Mouse (Mus musculus): Measurements from ENCODE around the gene Gucd1. TPM values are rescaled to one million over a fixed set of nuclear protein-coding genes. Genes with fewer than 3 reads are reported as not detected.
"Not testable (repeated sequence)": the region's sequence is repeated elsewhere in the genome, so short reads cannot be mapped to it uniquely, and the experiment has no call there.

The Gucd1 gene
- total and polyA plus RNA-seq, 3 experiments: 16.8 to 19.0 (median 18.0) TPM

DNA sequence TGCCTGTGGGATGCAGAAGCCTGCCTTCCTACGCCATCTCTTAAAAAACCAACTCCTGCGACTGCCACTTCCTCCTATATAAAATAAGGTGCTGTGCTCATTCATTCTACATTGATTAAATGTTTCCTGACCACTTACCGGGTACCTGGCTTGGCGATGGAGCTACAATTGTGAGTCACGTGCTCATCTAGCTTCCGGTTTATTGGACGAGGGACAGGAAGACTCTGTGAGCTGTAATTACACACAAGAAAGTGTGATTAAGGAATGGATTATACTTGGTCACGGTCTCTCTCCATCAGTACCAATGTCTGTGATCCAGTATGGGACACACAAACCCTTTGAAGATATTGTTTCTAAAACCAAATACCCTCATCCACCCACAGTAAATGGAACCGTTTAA, 153.0 kb downstream of the Gucd1 start:
- peak; percentile 22 for DNase-seq (ENCODE audit: extremely low read depth)
- 0 out of 2 replicates have a peak, but pooled peaks cover 2% of the 10 kb centered on the region for H3K79me2 ChIP-seq (replicated peaks; ENCODE audit: control insufficient read depth, extremely low read depth, insufficient read depth, poor library complexity, severe bottlenecking)
- peak overlapping the region; percentile 43 to 91 (median 73) for H3K4me3 ChIP-seq (replicated peaks in 1 of 3; ENCODE audit: low read depth in 2 of 3, low read length in 2 of 3, poor library complexity in 1 of 3)
- H3K9me3 ChIP-seq (replicated peaks; ENCODE audit: low read length): peaks cover 2% of the 10 kb centered on the region
- peak overlapping the region; percentile 75 for H3K4me2 ChIP-seq (ENCODE audit: insufficient read depth, low read depth, poor library complexity, severe bottlenecking)
- peak; percentile 73 for TF ChIP-seq USF2 (conservative IDR thresholded peaks at IDR 0.05; ENCODE audit: low read depth, low read length)
- TF ChIP-seq POLR2A (IDR thresholded peaks at IDR 0.05; ENCODE audit: low read depth, low read length): no peak
- peak; percentile 48; the same call in 1 of the 2 replicates for TF ChIP-seq BHLHE40 (IDR thresholded peaks at IDR 0.05; ENCODE audit: low read depth, low read length)
- peak; percentile 78 for TF ChIP-seq USF1 (IDR thresholded peaks at IDR 0.05; ENCODE audit: low read depth, low read length)
- no peak for TF ChIP-seq ZMIZ1 (IDR thresholded peaks at IDR 0.05; ENCODE audit: low read depth, low read length)
- no peak; the same call in none of the 2 replicates for TF ChIP-seq MAX (IDR thresholded peaks at IDR 0.05; ENCODE audit: low read length)
- TF ChIP-seq CHD1 (IDR thresholded peaks at IDR 0.05; ENCODE audit: low read depth, low read length): no peak
- TF ChIP-seq KAT2A (IDR thresholded peaks at IDR 0.05; ENCODE audit: insufficient replicate concordance, low read length): no peak
- H3K27me3 ChIP-seq (replicated peaks): no peaks in the 10 kb centered on the region
- peaks cover 7 to 16% of the 10 kb centered on the region in 2 experiments; a peak in 3 of 4 replicates for H3K4me1 ChIP-seq (ENCODE audit: control insufficient read depth in 1 of 2, insufficient read depth in 2 of 2)
- peak overlapping the region; percentile 54 for H3K9ac ChIP-seq (ENCODE audit: insufficient read depth, low read depth)
- dilution Hi-C loops (cut with MboI; ENCODE audit: extremely low pct_ligation_motif_present, extremely low pct_unique_long_range_greater_than_20kb, low sequenced_read_pairs) (no loop called here), in situ Hi-C loops (cut with MboI; ENCODE audit: low pct_ligation_motif_present, low pct_unique_long_range_greater_than_20kb, low sequenced_read_pairs) (no loop called here)
- H3K36me3 ChIP-seq (replicated peaks in 1 of 2; ENCODE audit: control insufficient read depth in 1 of 2, insufficient read depth in 1 of 2, low read length in 1 of 2): no peaks in the 10 kb centered on the region
- no peak overlapping the region; the same call in 1 of the 2 replicates for H3K27ac ChIP-seq (ENCODE audit: insufficient read depth, low read depth)

DNA sequence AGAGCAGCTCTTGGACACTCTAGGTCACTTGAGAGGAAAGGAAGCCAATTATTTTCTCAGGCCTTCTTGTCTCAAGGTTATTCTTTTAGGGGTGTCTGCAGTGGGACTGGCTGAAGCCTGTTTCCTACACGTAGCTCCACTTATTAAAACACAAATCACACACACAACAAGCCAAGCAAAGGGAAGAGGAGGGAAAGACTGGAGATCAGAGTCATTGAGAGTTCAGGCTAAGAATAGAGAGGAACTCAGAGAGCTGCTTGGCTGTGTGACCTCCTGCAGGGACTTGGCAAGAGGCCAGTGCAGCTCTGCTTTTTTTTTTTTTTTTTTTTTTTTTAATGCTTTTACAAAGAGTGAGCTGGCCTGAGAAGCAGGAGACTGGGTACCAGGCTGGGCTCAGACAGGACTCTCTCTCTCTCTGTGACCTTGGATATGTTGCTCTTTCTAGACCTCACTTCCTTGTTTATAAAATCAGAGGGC, 153.5 kb downstream of the Gucd1 start:
- H3K9ac ChIP-seq (ENCODE audit: insufficient read depth, low read depth); dilution Hi-C loops (cut with MboI; ENCODE audit: extremely low pct_ligation_motif_present, extremely low pct_unique_long_range_greater_than_20kb, low sequenced_read_pairs); DNase-seq (ENCODE audit: extremely low read depth); in situ Hi-C loops (cut with MboI; ENCODE audit: low pct_ligation_motif_present, low pct_unique_long_range_greater_than_20kb, low sequenced_read_pairs); H3K4me3 ChIP-seq (replicated peaks in 1 of 3; ENCODE audit: low read depth in 2 of 3, low read length in 2 of 3, poor library complexity in 1 of 3); H3K27ac ChIP-seq (ENCODE audit: insufficient read depth, low read depth); H3K36me3 ChIP-seq (replicated peaks in 1 of 2; ENCODE audit: control insufficient read depth in 1 of 2, insufficient read depth in 1 of 2, low read length in 1 of 2); H3K9me3 ChIP-seq (replicated peaks; ENCODE audit: low read length); H3K79me2 ChIP-seq (replicated peaks; ENCODE audit: control insufficient read depth, extremely low read depth, insufficient read depth, poor library complexity, severe bottlenecking); H3K27me3 ChIP-seq (replicated peaks): not testable (repeated sequence)
- TF ChIP-seq ZNF384 (IDR thresholded peaks at IDR 0.05; ENCODE audit: low read depth, low read length): peak; percentile 74
- Histone ChIP-seq H3K4me2 (ENCODE audit: insufficient read depth, low read depth, poor library complexity, severe bottlenecking) (peak overlapping the region; percentile 75; the same call in 1 of the 2 replicates), H3K4me1 (ENCODE audit: control insufficient read depth in 1 of 2, insufficient read depth in 2 of 2) (peaks cover 7 to 16% of the 10 kb centered on the region in 2 experiments; a peak in 3 of 4 replicates)

DNA sequence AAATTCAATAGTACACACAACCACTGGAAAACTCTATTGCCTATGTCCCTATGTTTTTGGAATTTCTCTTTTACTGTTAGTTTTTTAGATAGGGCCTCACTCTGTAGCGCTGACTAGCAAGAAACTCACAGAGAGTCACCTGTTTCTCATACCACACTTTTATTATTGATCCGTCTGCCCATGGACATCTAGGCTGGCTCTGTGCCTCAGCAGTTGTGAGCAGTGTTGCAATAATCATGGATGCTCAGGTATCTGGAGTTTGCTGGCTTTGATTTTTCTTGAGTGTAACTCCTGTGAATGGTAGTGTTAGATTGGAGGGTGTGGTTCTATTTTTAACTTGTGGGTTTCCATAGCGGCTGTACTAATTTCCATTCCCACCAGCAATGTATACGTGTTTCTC, 162.4 kb downstream of the Gucd1 start:
- Histone ChIP-seq H3K79me2 (replicated peaks; ENCODE audit: control insufficient read depth, extremely low read depth, insufficient read depth, poor library complexity, severe bottlenecking) (no peaks in the 10 kb centered on the region), H3K36me3 (replicated peaks in 1 of 2; ENCODE audit: control insufficient read depth in 1 of 2, insufficient read depth in 1 of 2, low read length in 1 of 2) (no peaks in the 10 kb centered on the region), H3K4me2 (ENCODE audit: insufficient read depth, low read depth, poor library complexity, severe bottlenecking) (peak overlapping the region; percentile 11; the same call in 1 of the 2 replicates), H3K9ac (ENCODE audit: insufficient read depth, low read depth) (no peak overlapping the region), H3K9me3 (replicated peaks; ENCODE audit: low read length) (no peaks in the 10 kb centered on the region), H3K27me3 (replicated peaks) (no peaks in the 10 kb centered on the region), H3K4me1 (ENCODE audit: control insufficient read depth in 1 of 2, insufficient read depth in 2 of 2) (peaks cover 7 to 15% of the 10 kb centered on the region in 2 experiments; a peak in 3 of 4 replicates), H3K27ac (ENCODE audit: insufficient read depth, low read depth) (no peak overlapping the region), H3K4me3 (replicated peaks in 1 of 3; ENCODE audit: low read depth in 2 of 3, low read length in 2 of 3, poor library complexity in 1 of 3) (no peak overlapping the region)
- DNase-seq (ENCODE audit: extremely low read depth): no peak
- no peak for TF ChIP-seq SIN3A (IDR thresholded peaks at IDR 0.05; ENCODE audit: low read length)
- TF ChIP-seq NELFE (IDR thresholded peaks at IDR 0.05; ENCODE audit: low read depth, low read length): no peak
- no peak for TF ChIP-seq JUN (IDR thresholded peaks at IDR 0.05; ENCODE audit: insufficient read depth, low read depth, low read length)
- no peak for TF ChIP-seq POLR2AphosphoS2 (IDR thresholded peaks at IDR 0.05; ENCODE audit: low read depth, low read length)
- no peak for TF ChIP-seq CHD1 (IDR thresholded peaks at IDR 0.05; ENCODE audit: low read depth, low read length)
- in situ Hi-C loops (cut with MboI; ENCODE audit: low pct_ligation_motif_present, low pct_unique_long_range_greater_than_20kb, low sequenced_read_pairs): no loop called here
- dilution Hi-C loops (cut with MboI; ENCODE audit: extremely low pct_ligation_motif_present, extremely low pct_unique_long_range_greater_than_20kb, low sequenced_read_pairs): no loop called here

DNA sequence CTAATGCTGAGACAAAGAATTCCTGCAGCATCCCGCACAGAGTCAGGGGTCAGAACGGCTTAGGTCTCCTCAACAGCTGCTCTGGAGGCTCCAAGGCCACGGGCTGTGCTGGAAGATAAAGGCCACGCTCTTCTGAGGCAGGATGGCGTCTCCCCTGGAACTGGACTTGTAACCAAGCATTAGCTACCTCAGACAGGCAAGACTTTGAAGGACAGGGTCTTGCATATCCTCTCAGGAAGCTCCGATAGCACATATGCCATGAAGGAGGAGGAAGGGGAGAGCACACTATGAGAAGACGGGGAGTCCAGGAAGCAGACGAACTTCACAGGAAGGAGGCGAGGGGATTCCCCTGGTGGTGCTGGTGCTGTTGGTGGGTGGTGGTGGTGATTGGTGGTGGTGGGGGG, 163.9 kb downstream of the Gucd1 start:
- in situ Hi-C loops (cut with MboI; ENCODE audit: low pct_ligation_motif_present, low pct_unique_long_range_greater_than_20kb, low sequenced_read_pairs): not testable (repeated sequence)

More for the DNA sequence above, 163.9 kb downstream of the Gucd1 start:
- dilution Hi-C loops (cut with MboI; ENCODE audit: extremely low pct_ligation_motif_present, extremely low pct_unique_long_range_greater_than_20kb, low sequenced_read_pairs); H3K9me3 ChIP-seq (replicated peaks; ENCODE audit: low read length); DNase-seq (ENCODE audit: extremely low read depth); H3K4me2 ChIP-seq (ENCODE audit: insufficient read depth, low read depth, poor library complexity, severe bottlenecking); H3K9ac ChIP-seq (ENCODE audit: insufficient read depth, low read depth); H3K36me3 ChIP-seq (replicated peaks in 1 of 2; ENCODE audit: control insufficient read depth in 1 of 2, insufficient read depth in 1 of 2, low read length in 1 of 2); H3K27ac ChIP-seq (ENCODE audit: insufficient read depth, low read depth); H3K27me3 ChIP-seq (replicated peaks); H3K79me2 ChIP-seq (replicated peaks; ENCODE audit: control insufficient read depth, extremely low read depth, insufficient read depth, poor library complexity, severe bottlenecking); H3K4me3 ChIP-seq (replicated peaks in 1 of 3; ENCODE audit: low read depth in 2 of 3, low read length in 2 of 3, poor library complexity in 1 of 3): not testable (repeated sequence)
- H3K4me1 ChIP-seq (ENCODE audit: control insufficient read depth in 1 of 2, insufficient read depth in 2 of 2): peaks cover 7 to 15% of the 10 kb centered on the region in 2 experiments; a peak in 3 of 4 replicates

All from CH12.LX (cell line).